Mouse (Mus musculus): Measurements from ENCODE around the gene Fcrl6. TPM values are rescaled to one million over a fixed set of nuclear protein-coding genes. Genes with fewer than 3 reads are reported as not detected.

Fcrl6 gene
- polyA plus RNA-seq, 1 experiment from 2014 or later, result 0.24 TPM

- no peaks in the 10 kb centered on the region for H3K4me1 ChIP-seq
- H3K27me3 ChIP-seq, result peaks cover 22% of the 10 kb centered on the region
- H3K4me3 ChIP-seq (replicated peaks), result no peak overlapping the region
- H3K36me3 ChIP-seq (replicated peaks), result no peaks in the 10 kb centered on the region
- no peaks in the 10 kb centered on the region for H3K9me3 ChIP-seq
- no peak overlapping the region for H3K27ac ChIP-seq
- H3K4me2 ChIP-seq, result no peak overlapping the region
- no peak overlapping the region for H3K9ac ChIP-seq
- ATAC-seq (ENCODE audit: low FRiP score), result no peak
Observed at GRCm38 (mm10) chr1:172594495-172594894, 7.9 kb downstream of the Fcrl6 start.

GRCm38 (mm10) chr1:172593956-172594355 is 8.4 kb downstream of the Fcrl6 start:
- WGBS, result 83% methylated on average over 2 of the region's 2 CpGs
- Histone ChIP-seq H3K9me3 (no peaks in the 10 kb centered on the region), H3K36me3 (replicated peaks) (no peaks in the 10 kb centered on the region), H3K27ac (no peak overlapping the region), H3K9ac (no peak overlapping the region), H3K4me3 (replicated peaks) (no peak overlapping the region), H3K27me3 (peaks cover 22% of the 10 kb centered on the region), H3K4me1 (no peaks in the 10 kb centered on the region), H3K4me2 (no peak overlapping the region)
- no peak for ATAC-seq (ENCODE audit: low FRiP score)

GRCm38 (mm10) chr1:172593321-172593720 is 9.0 kb downstream of the Fcrl6 start:
- WGBS, result 74% methylated on average over 3 of the region's 3 CpGs
- no peak overlapping the region for H3K9ac ChIP-seq
- no peak for ATAC-seq (ENCODE audit: low FRiP score)

GRCm38 (mm10) chr1:172590385-172590784 is 12.0 kb downstream of the Fcrl6 start, which contains the start of gene Slamf8:
Slamf8 (minus strand) TSS chr1:172590568.
- WGBS, result 88% methylated on average over 7 of the region's 7 CpGs

More at GRCm38 (mm10) chr1:172593321-172593720, 9.0 kb downstream of the Fcrl6 start:
- no peaks in the 10 kb centered on the region for H3K36me3 ChIP-seq (replicated peaks)
- H3K4me3 ChIP-seq (replicated peaks), result no peak overlapping the region
- no peaks in the 10 kb centered on the region for H3K4me1 ChIP-seq
- no peak overlapping the region for H3K4me2 ChIP-seq
- no peaks in the 10 kb centered on the region for H3K9me3 ChIP-seq
- H3K27me3 ChIP-seq, result peaks cover 25% of the 10 kb centered on the region
- H3K27ac ChIP-seq, result no peak overlapping the region

GRCm38 (mm10) chr1:172585612-172586567 is 16.5 kb downstream of the Fcrl6 start:
- Histone ChIP-seq H3K9ac (0 out of 2 replicates have a peak overlapping the region, but pooled peaks have one; percentile 29), H3K27me3 (peaks cover 58% of the 10 kb centered on the region), H3K9me3 (no peaks in the 10 kb centered on the region), H3K4me2 (peak overlapping the region; percentile 17), H3K4me1 (peaks cover 16% of the 10 kb centered on the region), H3K36me3 (replicated peaks) (no peaks in the 10 kb centered on the region), H3K27ac (no peak overlapping the region), H3K4me3 (replicated peaks) (no peak overlapping the region)
- 10% methylated on average over 26 of the region's 26 CpGs for WGBS
- peak; percentile 80 for ATAC-seq (ENCODE audit: low FRiP score)

More at GRCm38 (mm10) chr1:172590385-172590784, 12.0 kb downstream of the Fcrl6 start, which contains the start of gene Slamf8:
- Histone ChIP-seq H3K4me3 (replicated peaks) (no peak within 1 kb of the TSS), H3K4me2 (no peak within 1 kb of the TSS), H3K9me3 (no peaks in the 10 kb centered on the region), H3K27ac (no peak within 1 kb of the TSS), H3K4me1 (peaks cover 12% of the 10 kb centered on the region), H3K9ac (no peak within 1 kb of the TSS), H3K36me3 (replicated peaks) (no peaks in the 10 kb centered on the region), H3K27me3 (peaks cover 46% of the 10 kb centered on the region)
- no peak for ATAC-seq (ENCODE audit: low FRiP score)

- Histone ChIP-seq H3K27ac (no peak overlapping the region), H3K9ac (no peak overlapping the region), H3K27me3 (peaks cover 56% of the 10 kb centered on the region), H3K4me2 (no peak overlapping the region), H3K36me3 (replicated peaks) (no peaks in the 10 kb centered on the region), H3K4me3 (replicated peaks) (no peak overlapping the region), H3K9me3 (no peaks in the 10 kb centered on the region), H3K4me1 (peaks cover 16% of the 10 kb centered on the region)
- WGBS, result 42% methylated on average over 4 of the region's 4 CpGs
- ATAC-seq (ENCODE audit: low FRiP score), result 0 out of 2 replicates have a peak, but pooled peaks have one; percentile 1
Observed at GRCm38 (mm10) chr1:172585026-172585425, 17.3 kb downstream of the Fcrl6 start.

- Histone ChIP-seq H3K27ac (no peak overlapping the region), H3K9me3 (no peaks in the 10 kb centered on the region), H3K36me3 (replicated peaks) (no peaks in the 10 kb centered on the region), H3K4me2 (no peak overlapping the region), H3K27me3 (peaks cover 53% of the 10 kb centered on the region), H3K4me3 (replicated peaks) (no peak overlapping the region), H3K4me1 (peaks cover 16% of the 10 kb centered on the region), H3K9ac (no peak overlapping the region)
- 82% methylated on average over 6 of the region's 6 CpGs for WGBS
- no peak for ATAC-seq (ENCODE audit: low FRiP score)
Observed at GRCm38 (mm10) chr1:172584271-172584670, 18.1 kb downstream of the Fcrl6 start.

- Histone ChIP-seq H3K27me3 (peaks cover 41% of the 10 kb centered on the region), H3K36me3 (replicated peaks) (no peaks in the 10 kb centered on the region), H3K4me1 (peaks cover 16% of the 10 kb centered on the region), H3K9ac (no peak overlapping the region), H3K4me3 (replicated peaks) (no peak overlapping the region), H3K4me2 (no peak overlapping the region), H3K9me3 (no peaks in the 10 kb centered on the region), H3K27ac (no peak overlapping the region)
- 87% methylated on average over 8 of the region's 8 CpGs for WGBS
- no peak for ATAC-seq (ENCODE audit: low FRiP score)
Observed at GRCm38 (mm10) chr1:172582436-172582835, 19.9 kb downstream of the Fcrl6 start.

- H3K4me3 ChIP-seq (replicated peaks), result no peak overlapping the region
- 0 out of 2 replicates have a peak, but pooled peaks cover 1% of the 10 kb centered on the region for H3K4me1 ChIP-seq
- no peak overlapping the region for H3K9ac ChIP-seq
- H3K27me3 ChIP-seq, result peaks cover 29% of the 10 kb centered on the region
- 84% methylated on average over 6 of the region's 6 CpGs for WGBS
- H3K9me3 ChIP-seq, result no peaks in the 10 kb centered on the region
- no peaks in the 10 kb centered on the region for H3K36me3 ChIP-seq (replicated peaks)
- no peak overlapping the region for H3K27ac ChIP-seq
- no peak overlapping the region for H3K4me2 ChIP-seq
- no peak for ATAC-seq (ENCODE audit: low FRiP score)
Observed at GRCm38 (mm10) chr1:172580116-172580515, 22.2 kb downstream of the Fcrl6 start.

GRCm38 (mm10) chr1:172567758-172568157 is 34.6 kb downstream of the Fcrl6 start:
- no peaks in the 10 kb centered on the region for H3K9me3 ChIP-seq
- no peak overlapping the region for H3K4me2 ChIP-seq
- no peak overlapping the region for H3K9ac ChIP-seq
- no peak overlapping the region for H3K27ac ChIP-seq
- peaks cover 8% of the 10 kb centered on the region for H3K4me1 ChIP-seq
- no peak overlapping the region for H3K4me3 ChIP-seq (replicated peaks)
- no peak for ATAC-seq (ENCODE audit: low FRiP score)
- H3K36me3 ChIP-seq (replicated peaks), result no peaks in the 10 kb centered on the region
- 83% methylated on average over 4 of the region's 4 CpGs for WGBS
- peaks cover 26% of the 10 kb centered on the region for H3K27me3 ChIP-seq

GRCm38 (mm10) chr1:172566131-172566530 is 36.2 kb downstream of the Fcrl6 start:
- Histone ChIP-seq H3K4me2 (no peak overlapping the region), H3K36me3 (replicated peaks) (no peaks in the 10 kb centered on the region), H3K4me1 (peaks cover 19% of the 10 kb centered on the region), H3K9ac (no peak overlapping the region), H3K9me3 (no peaks in the 10 kb centered on the region), H3K27me3 (peaks cover 43% of the 10 kb centered on the region), H3K4me3 (replicated peaks) (no peak overlapping the region), H3K27ac (no peak overlapping the region)
- ATAC-seq (ENCODE audit: low FRiP score), result no peak
- WGBS, result 66% methylated on average over 3 of the region's 3 CpGs

- no peak for ATAC-seq (ENCODE audit: low FRiP score)
- Histone ChIP-seq H3K27me3 (peaks cover 65% of the 10 kb centered on the region), H3K4me1 (peaks cover 19% of the 10 kb centered on the region), H3K9ac (peak overlapping the region; percentile 72), H3K36me3 (replicated peaks) (no peaks in the 10 kb centered on the region), H3K9me3 (no peaks in the 10 kb centered on the region), H3K4me3 (replicated peaks) (peak overlapping the region; percentile 70), H3K27ac (no peak overlapping the region), H3K4me2 (peak overlapping the region; percentile 97)
- WGBS, result 1% methylated on average over 10 of the region's 10 CpGs
Observed at GRCm38 (mm10) chr1:172563465-172563828, 38.9 kb downstream of the Fcrl6 start.

Measured in forebrain, embryonic 12.5 days (tissue).